Mouse (Mus musculus): ENCODE data around the gene Adam23. TPM values are rescaled to one million over a fixed set of nuclear protein-coding genes. Genes with fewer than 3 reads are reported as not detected.

Gene Adam23
- polyA plus RNA-seq (2015; fragmentation: Nextera tagmentation; extraction: Ambion mirVana) = 1.6 and 3.3 TPM in 2 replicates

GRCm38 (mm10) chr1:63445656-63446046 is at the start of gene Adam23:
Gene Adam23 (plus strand): TSS chr1:63445891.
- no peak for DNase-seq (ENCODE audit: low spot score)

- DNase-seq (ENCODE audit: low spot score) = no peak
Measured at GRCm38 (mm10) chr1:63401130-63401529, 44.6 kb upstream of the Adam23 start.

- DNase-seq (ENCODE audit: low spot score) = no peak
Measured at GRCm38 (mm10) chr1:63403601-63404000, 42.1 kb upstream of the Adam23 start.

DNA sequence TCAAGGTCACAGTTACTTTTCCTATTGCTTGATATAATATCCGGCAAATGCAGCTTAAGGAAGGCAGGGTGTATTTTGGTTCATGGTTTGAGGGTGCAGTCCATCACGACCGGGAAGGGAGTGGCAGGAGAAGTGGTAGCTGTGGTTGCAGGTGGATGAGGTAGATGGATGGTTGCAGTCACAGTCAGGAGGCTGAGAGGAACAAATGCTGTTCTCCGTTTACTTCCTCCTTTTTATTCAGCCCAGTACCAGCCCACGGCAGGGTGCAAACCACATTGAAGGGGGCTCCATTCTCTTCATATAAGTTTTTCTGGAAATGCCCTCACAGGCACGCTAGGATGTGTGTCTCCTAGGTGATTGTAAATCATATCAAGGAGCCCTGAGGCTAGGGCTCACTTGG is 37.3 kb upstream of the Adam23 start:
- no peak for DNase-seq (ENCODE audit: low spot score)

DNA sequence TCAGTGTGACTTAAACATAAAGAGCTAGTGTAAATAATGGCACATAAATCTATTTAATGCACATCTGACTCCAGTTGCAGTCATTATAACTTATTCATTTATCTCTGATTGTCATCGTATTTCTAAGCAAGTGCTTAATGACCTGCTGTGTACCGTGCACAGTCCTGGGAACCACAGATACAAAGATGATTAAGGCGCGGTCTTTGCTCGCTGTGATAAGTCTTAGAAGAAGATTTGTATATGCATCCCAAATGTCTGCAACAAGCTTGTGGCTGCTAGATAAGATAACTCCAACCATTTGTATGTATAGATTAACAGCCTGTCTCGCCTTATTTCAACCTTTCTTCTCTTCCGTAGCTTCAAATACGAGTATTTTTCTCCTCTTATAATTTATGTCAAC is 27.2 kb upstream of the Adam23 start:
- DNase-seq (ENCODE audit: low spot score) = no peak

GRCm38 (mm10) chr1:63430668-63431067 is 15.0 kb upstream of the Adam23 start:
- DNase-seq (ENCODE audit: low spot score) = no peak

DNA sequence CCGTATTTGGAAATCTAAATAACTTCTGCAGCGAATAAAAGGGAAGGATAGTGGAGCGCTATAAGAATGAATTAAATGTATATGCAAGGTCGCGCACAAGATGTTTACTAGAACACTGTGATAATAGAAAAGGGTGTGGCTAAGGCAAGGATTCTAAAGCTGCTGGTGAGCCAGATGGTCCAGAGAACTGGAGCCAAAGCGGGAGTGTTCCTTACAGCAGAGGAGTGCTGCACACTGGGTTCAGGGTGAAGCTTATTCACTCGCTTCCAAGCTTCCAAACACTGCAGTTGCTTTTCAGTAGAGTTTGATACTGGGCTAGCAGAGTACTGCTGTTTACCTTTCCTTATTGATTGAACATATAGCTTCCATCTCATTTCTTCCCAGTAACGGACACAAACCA is 14.5 kb upstream of the Adam23 start:
- DNase-seq (ENCODE audit: low spot score) = no peak

DNA sequence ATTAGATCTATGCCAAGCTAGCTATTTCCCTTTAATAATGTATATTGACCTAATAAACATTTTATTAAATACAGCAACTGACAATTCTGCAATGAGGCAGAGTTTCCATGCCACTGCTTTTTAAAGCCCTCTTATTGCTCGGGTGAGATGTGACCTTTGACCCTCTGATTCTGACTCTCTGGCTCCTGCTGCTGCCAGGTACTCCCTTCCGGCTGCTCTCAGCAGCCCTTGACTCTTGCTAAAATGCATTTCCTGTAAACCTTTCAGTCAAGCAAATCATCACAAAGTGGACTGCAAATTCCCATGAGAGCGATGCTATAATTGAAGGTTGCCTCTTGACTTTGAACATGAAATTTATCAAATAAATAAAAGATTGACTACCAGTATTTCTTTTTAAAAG is 13.8 kb upstream of the Adam23 start:
- DNase-seq (ENCODE audit: low spot score) = no peak

- no peak for DNase-seq (ENCODE audit: low spot score)
Measured at GRCm38 (mm10) chr1:63434052-63434451, 11.6 kb upstream of the Adam23 start.

- no peak for DNase-seq (ENCODE audit: low spot score)
Measured at GRCm38 (mm10) chr1:63437529-63437928, 8.2 kb upstream of the Adam23 start.

DNA sequence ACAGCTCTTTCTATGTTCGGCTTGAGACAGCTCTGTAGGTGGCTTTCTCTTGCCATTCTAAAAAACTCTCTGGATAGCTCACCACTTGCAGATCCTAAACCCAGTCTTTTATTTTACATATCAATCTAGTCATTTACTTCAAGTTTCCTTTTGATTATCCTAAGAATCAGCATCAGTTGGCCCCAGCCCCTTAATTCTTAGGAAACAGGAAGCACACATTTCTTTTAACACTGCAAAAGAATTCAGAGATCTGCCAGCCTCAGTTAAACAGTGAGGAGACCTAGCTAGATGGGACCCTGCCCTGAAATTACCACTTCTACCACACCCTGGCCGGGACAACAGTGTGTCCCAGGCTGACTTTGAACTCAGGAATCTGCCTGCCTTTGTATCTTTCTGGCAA is 3.5 kb upstream of the Adam23 start:
- no peak for DNase-seq (ENCODE audit: low spot score)

DNA sequence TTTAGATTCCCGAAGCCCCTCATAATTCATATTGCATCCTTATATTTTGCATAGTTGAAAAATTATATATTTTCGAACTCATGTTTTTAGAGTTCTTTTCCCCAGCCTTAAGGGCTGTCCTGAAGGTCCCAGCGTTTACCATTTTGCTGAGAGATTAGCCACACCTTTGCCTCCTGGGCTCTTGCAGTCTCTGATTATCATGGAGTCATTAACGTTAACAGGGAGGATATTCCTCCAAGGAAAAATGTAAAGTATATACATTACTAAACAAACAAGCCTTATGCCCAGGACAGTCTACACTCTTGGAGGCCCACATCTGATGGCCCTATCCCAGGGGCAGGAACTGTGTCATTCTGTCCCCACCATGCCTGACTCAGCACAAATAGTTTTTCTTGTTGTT is 3.1 kb upstream of the Adam23 start:
- no peak for DNase-seq (ENCODE audit: low spot score)

- DNase-seq (ENCODE audit: low spot score) = no peak
Measured at GRCm38 (mm10) chr1:63445149-63445609, 512 bp upstream of the Adam23 start.

- DNase-seq (ENCODE audit: low spot score) = no peak
Measured at GRCm38 (mm10) chr1:63446047-63446704, 485 bp downstream of the Adam23 start.

DNA sequence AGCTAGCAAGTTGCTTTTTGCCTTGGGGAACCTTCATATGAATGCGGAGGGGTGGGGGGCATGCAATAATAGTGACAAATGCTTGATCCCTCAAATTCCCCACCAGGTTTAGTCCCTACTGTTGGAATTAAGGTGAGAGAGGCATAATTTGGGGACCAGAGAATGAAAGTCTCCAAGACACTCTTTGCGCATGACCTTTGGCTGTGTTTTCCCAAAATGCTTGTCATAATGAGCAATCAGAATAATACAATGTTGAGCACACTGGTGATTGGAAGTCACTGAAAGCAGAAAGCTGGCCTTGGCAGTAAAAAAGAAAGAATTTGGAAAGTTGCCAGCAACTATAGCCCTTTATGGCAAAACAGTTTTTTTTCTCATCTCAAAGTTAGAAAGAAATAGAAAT is 1.0 kb downstream of the Adam23 start:
- no peak for DNase-seq (ENCODE audit: low spot score)

DNA sequence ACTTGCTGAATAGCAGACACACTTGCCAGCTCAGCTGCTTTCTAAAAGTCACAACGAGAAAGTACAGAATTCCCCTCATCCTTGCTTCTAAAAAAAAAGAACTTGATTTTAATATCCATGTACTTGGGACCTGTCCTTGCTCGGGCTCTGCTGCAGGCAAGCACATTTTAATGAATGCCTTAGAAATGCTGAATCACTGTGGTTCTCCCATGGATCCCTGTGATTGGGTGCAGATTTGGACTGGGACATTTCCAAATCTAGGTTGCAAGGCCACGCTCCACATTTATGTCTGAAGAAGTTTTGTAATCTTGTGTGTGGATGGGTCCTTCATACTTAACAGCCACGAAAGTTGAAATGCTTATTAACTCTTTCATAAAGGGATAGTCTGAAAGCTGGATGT is 4.4 kb downstream of the Adam23 start:
- no peak for DNase-seq (ENCODE audit: low spot score)

DNA sequence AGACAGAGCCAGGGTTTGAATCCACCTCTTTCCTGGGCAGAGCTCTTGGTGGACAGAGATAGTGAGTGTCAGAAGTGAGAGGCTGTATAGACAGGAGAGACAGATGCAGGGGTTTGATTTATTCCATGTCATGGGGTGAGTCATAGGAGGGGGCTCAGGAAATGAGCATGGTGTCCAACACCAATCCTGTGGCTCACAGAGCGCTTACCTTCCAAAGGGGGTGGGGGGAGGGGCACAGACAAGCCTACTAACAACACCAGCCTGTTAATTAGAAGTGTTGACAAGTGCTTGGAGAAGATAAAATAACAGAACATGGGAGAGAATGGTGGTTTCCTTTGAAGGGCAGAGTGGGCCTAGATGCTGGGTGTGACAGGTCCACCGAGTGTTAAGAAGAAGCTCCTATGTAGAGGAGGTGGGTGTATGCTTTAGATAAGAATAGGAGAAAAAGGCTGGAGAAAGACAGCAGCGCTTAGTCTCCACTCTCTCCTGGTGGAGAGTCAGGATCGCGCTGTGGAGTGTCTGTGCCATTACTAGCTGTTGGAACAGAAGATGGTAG is 7.7 kb downstream of the Adam23 start:
- DNase-seq (ENCODE audit: low spot score) = no peak

GRCm38 (mm10) chr1:63457801-63458519 is 12.3 kb downstream of the Adam23 start:
- DNase-seq (ENCODE audit: low spot score) = no peak

DNA sequence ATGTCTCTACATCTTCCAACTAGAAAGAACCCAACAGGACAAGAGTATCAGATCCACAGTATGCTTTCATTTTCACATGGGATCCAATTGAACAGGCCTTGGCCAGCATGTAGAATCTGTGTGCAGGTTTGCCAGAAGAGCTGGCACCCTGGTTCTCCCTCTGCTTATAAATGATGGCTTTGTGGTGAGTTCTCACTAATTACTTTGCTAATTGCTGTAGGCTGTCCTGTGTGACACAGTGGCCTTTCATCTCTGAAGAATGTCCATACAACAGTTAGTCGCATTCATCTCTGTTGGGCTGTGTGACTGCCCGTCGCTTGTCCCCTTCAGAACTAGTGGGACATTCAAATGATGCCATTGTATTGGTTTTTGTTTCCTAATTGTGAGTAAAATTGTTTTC is 13.5 kb downstream of the Adam23 start:
- DNase-seq (ENCODE audit: low spot score) = no peak

- DNase-seq (ENCODE audit: low spot score) = no peak
Measured at GRCm38 (mm10) chr1:63459926-63460325, 14.2 kb downstream of the Adam23 start.

DNA sequence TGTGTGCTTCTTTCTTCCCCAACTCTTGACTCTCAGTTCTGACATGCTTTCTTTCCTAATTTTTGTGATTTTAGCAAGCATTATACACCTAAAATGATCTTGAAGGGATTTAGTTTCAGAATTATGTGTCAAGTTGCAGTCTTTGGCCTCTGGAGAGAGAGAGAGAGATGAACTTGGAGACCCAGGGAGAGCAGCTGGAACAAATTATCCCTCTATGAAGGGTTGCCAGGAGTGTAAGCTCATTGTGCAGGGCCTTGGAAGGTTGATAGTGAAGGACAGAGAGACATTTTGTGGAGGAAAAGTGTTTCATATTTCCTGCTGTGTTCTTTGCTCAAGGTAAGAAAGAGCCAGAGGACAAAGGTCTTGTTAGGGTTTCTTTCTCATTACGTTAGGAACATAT is 18.8 kb downstream of the Adam23 start:
- no peak for DNase-seq (ENCODE audit: low spot score)

- DNase-seq (ENCODE audit: low spot score) = no peak
Measured at GRCm38 (mm10) chr1:63473272-63473671, 27.6 kb downstream of the Adam23 start.

GRCm38 (mm10) chr1:63473696-63474095 is 28.0 kb downstream of the Adam23 start:
- DNase-seq (ENCODE audit: low spot score) = no peak
